Mouse (Mus musculus) liver, postnatal 0 days (tissue): Measurements from ENCODE around the gene Tmcc3. TPM values are rescaled to one million over a fixed set of nuclear protein-coding genes. Genes with fewer than 3 reads are reported as not detected.

Experiments used
- ATAC-seq: fragments of 200-750 bp; cut with Nextera tagmentation; 2 replicates; pipeline ENCODE4 v1.8.0; 2017; ENCODE audit warnings: mild to moderate bottlenecking, moderate library complexity
- DNase-seq: peaks from one replicate; pipeline ENCODE4 v3.0.0-alpha.2; 2016
- H3K27ac ChIP-seq: fragments of 300-500 bp; sonication (generic); 2 replicates; pipeline ENCODE4 v1.5.1; 2014; ENCODE audit warnings: antibody characterized with exemption, moderate library complexity, mild to moderate bottlenecking, low read depth
- H3K27me3 ChIP-seq: fragments of 300-500 bp; sonication (generic); 2 replicates; pipeline ENCODE4 v1.6.1; 2014; ENCODE audit warnings: low read length, control low read depth, mixed read lengths; ENCODE audit not compliant: insufficient read depth
- H3K36me3 ChIP-seq: fragments of 300-500 bp; sonication (generic); replicated peaks from 2 replicates; pipeline ENCODE4 v1.6.1; 2014; ENCODE audit warnings: mild to moderate bottlenecking, control low read depth, low read length, moderate library complexity, mixed read lengths; ENCODE audit not compliant: insufficient read depth
- H3K4me1 ChIP-seq: fragments of 300-500 bp; sonication (generic); 2 replicates; pipeline ENCODE4 v1.6.1; 2014; ENCODE audit warnings: antibody characterized with exemption, mild to moderate bottlenecking, control low read depth; ENCODE audit not compliant: insufficient read depth
- H3K4me2 ChIP-seq: fragments of 300-500 bp; sonication (generic); 2 replicates; pipeline ENCODE4 v1.6.1; 2014; ENCODE audit warnings: low read depth, mild to moderate bottlenecking, low read length, moderate library complexity, mixed read lengths
- H3K4me3 ChIP-seq: fragments of 300-500 bp; sonication (generic); 2 replicates; pipeline ENCODE4 v1.5.1; 2014; ENCODE audit warnings: low read depth, low read length
- H3K9ac ChIP-seq: fragments of 300-500 bp; sonication (generic); replicated peaks from 2 replicates; pipeline ENCODE4 v1.6.1; 2014; ENCODE audit warnings: mild to moderate bottlenecking, moderate library complexity
- H3K9me3 ChIP-seq: fragments of 300-500 bp; sonication (generic); 2 replicates; pipeline ENCODE4 v1.6.1; 2016; ENCODE audit warnings: mild to moderate bottlenecking, control low read depth, low read length, mixed read lengths
- CTCF ChIP-seq: sonication (generic); IDR thresholded peaks from 2 replicates; pipeline ENCODE4 v1.5.1; 2016; ENCODE audit warnings: antibody characterized with exemption, low read depth
- EP300 ChIP-seq: IDR thresholded peaks from 2 replicates; pipeline ENCODE4 v1.6.1; 2016; ENCODE audit warnings: antibody characterized with exemption, low read depth, mild to moderate bottlenecking
- WGBS: fragments of 180-500 bp; shearing (Covaris S2); extraction: QIAGEN DNeasy Blood & Tissue Kit; methylation state at CpG from one replicate; pipeline ENCODE4 v1.1.7; 2014; ENCODE audit not compliant: insufficient replicate concordance; 5-methylcytosine and 5-hydroxymethylcytosine counted together
- polyA plus RNA-seq: library from polyadenylated mRNA; unstranded; fragments of >200 nt; fragmentation: Nextera tagmentation; extraction: Ambion mirVana; gene quantifications from 2 replicates; pipeline ENCODE4 v1.2.1, GENCODE M21; 2015

Gene Tmcc3
- polyA plus RNA-seq, 1 experiment from 2014 or later: 6.6 TPM

GRCm38 (mm10) chr10:94282179-94282578, 29.6 kb upstream of the Tmcc3 start:
- Histone ChIP-seq H3K4me1 (no peaks in the 10 kb centered on the region), H3K4me3 (no peak overlapping the region), H3K36me3 (no peaks in the 10 kb centered on the region), H3K27me3 (no peaks in the 10 kb centered on the region), H3K9me3 (no peaks in the 10 kb centered on the region), H3K27ac (no peak overlapping the region), H3K9ac (no peak overlapping the region), H3K4me2 (no peak overlapping the region)
- DNase-seq (no peak), ATAC-seq (no peak)
- WGBS: 76% methylated on average over 8 of the region's 8 CpGs
- TF ChIP-seq EP300 (no peak), CTCF (no peak)

GRCm38 (mm10) chr10:94282797-94283196, 29.0 kb upstream of the Tmcc3 start:
- Histone ChIP-seq H3K4me1 (no peaks in the 10 kb centered on the region), H3K27me3 (no peaks in the 10 kb centered on the region), H3K27ac (no peak overlapping the region), H3K9me3 (no peaks in the 10 kb centered on the region), H3K36me3 (no peaks in the 10 kb centered on the region), H3K9ac (no peak overlapping the region), H3K4me3 (no peak overlapping the region), H3K4me2 (no peak overlapping the region)
- TF ChIP-seq CTCF (no peak), EP300 (no peak)
- 77% methylated on average over 7 of the region's 7 CpGs for WGBS
- DNase-seq (no peak), ATAC-seq (no peak)

- H3K4me1 ChIP-seq: no peaks in the 10 kb centered on the region
- no peak for DNase-seq
- H3K9me3 ChIP-seq: no peaks in the 10 kb centered on the region
- no peak overlapping the region for H3K4me3 ChIP-seq
- no peak overlapping the region for H3K9ac ChIP-seq
- no peaks in the 10 kb centered on the region for H3K27me3 ChIP-seq
- no peak for ATAC-seq
- no peak overlapping the region for H3K4me2 ChIP-seq
- H3K36me3 ChIP-seq: no peaks in the 10 kb centered on the region
- 76% methylated on average over 5 of the region's 5 CpGs for WGBS
- TF ChIP-seq CTCF: no peak
- TF ChIP-seq EP300: no peak
- no peak overlapping the region for H3K27ac ChIP-seq
Measured at GRCm38 (mm10) chr10:94294437-94294836, 17.3 kb upstream of the Tmcc3 start.

- TF ChIP-seq CTCF (no peak), EP300 (no peak)
- H3K9ac ChIP-seq: no peak overlapping the region
- WGBS: 60% methylated on average over 6 of the region's 6 CpGs
- DNase-seq: no peak
- H3K27ac ChIP-seq: no peak overlapping the region
- ATAC-seq: no peak
- no peaks in the 10 kb centered on the region for H3K4me1 ChIP-seq
- H3K4me3 ChIP-seq: no peak overlapping the region
- H3K36me3 ChIP-seq: no peaks in the 10 kb centered on the region
- no peaks in the 10 kb centered on the region for H3K9me3 ChIP-seq
- no peaks in the 10 kb centered on the region for H3K27me3 ChIP-seq
- H3K4me2 ChIP-seq: no peak overlapping the region
Measured at GRCm38 (mm10) chr10:94294933-94295750, 16.6 kb upstream of the Tmcc3 start.

GRCm38 (mm10) chr10:94295923-94296605, 15.7 kb upstream of the Tmcc3 start:
- no peak for ATAC-seq
- WGBS: 83% methylated on average over 5 of the region's 5 CpGs

GRCm38 (mm10) chr10:94298471-94298870, 13.3 kb upstream of the Tmcc3 start, which contains the start of gene Gm4792:
Gene Gm4792 (minus strand): TSS chr10:94298703.
- no peak within 1 kb of the TSS for H3K27ac ChIP-seq
- WGBS: 78% methylated on average over 3 of the region's 3 CpGs
- no peaks in the 10 kb centered on the region for H3K36me3 ChIP-seq
- TF ChIP-seq EP300: no peak
- no peak for TF ChIP-seq CTCF
- ATAC-seq: no peak
- H3K9me3 ChIP-seq: no peaks in the 10 kb centered on the region
- no peak within 1 kb of the TSS for H3K9ac ChIP-seq
- no peak for DNase-seq
- no peaks in the 10 kb centered on the region for H3K4me1 ChIP-seq
- H3K27me3 ChIP-seq: no peaks in the 10 kb centered on the region
- H3K4me3 ChIP-seq: no peak within 1 kb of the TSS
- no peak within 1 kb of the TSS for H3K4me2 ChIP-seq

More at GRCm38 (mm10) chr10:94295923-94296605, 15.7 kb upstream of the Tmcc3 start:
- Histone ChIP-seq H3K9me3 (no peaks in the 10 kb centered on the region), H3K27ac (no peak overlapping the region), H3K36me3 (no peaks in the 10 kb centered on the region), H3K4me3 (no peak overlapping the region), H3K4me2 (no peak overlapping the region), H3K4me1 (no peaks in the 10 kb centered on the region), H3K27me3 (no peaks in the 10 kb centered on the region), H3K9ac (no peak overlapping the region)
- TF ChIP-seq CTCF (no peak), EP300 (no peak)
- no peak for DNase-seq
